Mouse (Mus musculus): ENCODE measurements around the gene Zdhhc8. TPM values are rescaled to one million over a fixed set of nuclear protein-coding genes. Genes with fewer than 3 reads are reported as not detected.
"Not testable (repeated sequence)": the region's sequence is repeated elsewhere in the genome, so short reads cannot be mapped to it uniquely, and the experiment has no call there.

The Zdhhc8 gene
- total RNA-seq, 2 experiments from 2014 or later = 7.0 to 7.6 TPM

- no peak for ATAC-seq (replicated peaks; ENCODE audit: poor library complexity)
Observed at GRCm38 (mm10) chr16:18198365-18199098, 36.4 kb downstream of the Zdhhc8 start.

GRCm38 (mm10) chr16:18197881-18198280 lies 37.1 kb downstream of the Zdhhc8 start:
- no peak for ATAC-seq (replicated peaks; ENCODE audit: poor library complexity)

- ATAC-seq (replicated peaks; ENCODE audit: poor library complexity) = not testable (repeated sequence)
Observed at GRCm38 (mm10) chr16:18195561-18195960, 39.4 kb downstream of the Zdhhc8 start.

- peak; percentile 83 for ATAC-seq (replicated peaks; ENCODE audit: poor library complexity)
Observed at GRCm38 (mm10) chr16:18195068-18195467, 39.9 kb downstream of the Zdhhc8 start.

- ATAC-seq (replicated peaks; ENCODE audit: poor library complexity) = no peak
Observed at GRCm38 (mm10) chr16:18194208-18194985, 40.5 kb downstream of the Zdhhc8 start.

- no peak for ATAC-seq (replicated peaks; ENCODE audit: poor library complexity)
Observed at GRCm38 (mm10) chr16:18191006-18191405, 43.9 kb downstream of the Zdhhc8 start.

- ATAC-seq (replicated peaks; ENCODE audit: poor library complexity) = no peak
Observed at GRCm38 (mm10) chr16:18187221-18187620, 47.7 kb downstream of the Zdhhc8 start.

- ATAC-seq (replicated peaks; ENCODE audit: poor library complexity) = peak; percentile 44
Observed at GRCm38 (mm10) chr16:18186798-18187197, 48.1 kb downstream of the Zdhhc8 start.

- ATAC-seq (replicated peaks; ENCODE audit: poor library complexity) = no peak
Observed at GRCm38 (mm10) chr16:18185715-18186449, 49.1 kb downstream of the Zdhhc8 start.

- ATAC-seq (replicated peaks; ENCODE audit: poor library complexity) = no peak
Observed at GRCm38 (mm10) chr16:18182766-18183165, 52.2 kb downstream of the Zdhhc8 start.

GRCm38 (mm10) chr16:18181398-18181797 lies 53.5 kb downstream of the Zdhhc8 start:
- no peak for ATAC-seq (replicated peaks; ENCODE audit: poor library complexity)

- ATAC-seq (replicated peaks; ENCODE audit: poor library complexity) = no peak
Observed at GRCm38 (mm10) chr16:18179591-18179990, 55.3 kb downstream of the Zdhhc8 start.

GRCm38 (mm10) chr16:18176758-18177157 lies 58.2 kb downstream of the Zdhhc8 start:
- ATAC-seq (replicated peaks; ENCODE audit: poor library complexity) = no peak; the same call in 1 of the 2 replicates

GRCm38 (mm10) chr16:18175817-18176541 lies 59.0 kb downstream of the Zdhhc8 start:
- ATAC-seq (replicated peaks; ENCODE audit: poor library complexity) = 0 out of 2 replicates have a peak, but pooled peaks have one; percentile 30

- ATAC-seq (replicated peaks; ENCODE audit: poor library complexity) = no peak
Observed at GRCm38 (mm10) chr16:18173788-18174187, 61.1 kb downstream of the Zdhhc8 start.

- no peak for ATAC-seq (replicated peaks; ENCODE audit: poor library complexity)
Observed at GRCm38 (mm10) chr16:18173231-18173630, 61.7 kb downstream of the Zdhhc8 start.

- peak; percentile 34; the same call in 1 of the 2 replicates for ATAC-seq (replicated peaks; ENCODE audit: poor library complexity)
Observed at GRCm38 (mm10) chr16:18172266-18172855, 62.6 kb downstream of the Zdhhc8 start.
